Mouse (Mus musculus): ENCODE measurements around the gene Socs4.

Socs4 gene

DNA sequence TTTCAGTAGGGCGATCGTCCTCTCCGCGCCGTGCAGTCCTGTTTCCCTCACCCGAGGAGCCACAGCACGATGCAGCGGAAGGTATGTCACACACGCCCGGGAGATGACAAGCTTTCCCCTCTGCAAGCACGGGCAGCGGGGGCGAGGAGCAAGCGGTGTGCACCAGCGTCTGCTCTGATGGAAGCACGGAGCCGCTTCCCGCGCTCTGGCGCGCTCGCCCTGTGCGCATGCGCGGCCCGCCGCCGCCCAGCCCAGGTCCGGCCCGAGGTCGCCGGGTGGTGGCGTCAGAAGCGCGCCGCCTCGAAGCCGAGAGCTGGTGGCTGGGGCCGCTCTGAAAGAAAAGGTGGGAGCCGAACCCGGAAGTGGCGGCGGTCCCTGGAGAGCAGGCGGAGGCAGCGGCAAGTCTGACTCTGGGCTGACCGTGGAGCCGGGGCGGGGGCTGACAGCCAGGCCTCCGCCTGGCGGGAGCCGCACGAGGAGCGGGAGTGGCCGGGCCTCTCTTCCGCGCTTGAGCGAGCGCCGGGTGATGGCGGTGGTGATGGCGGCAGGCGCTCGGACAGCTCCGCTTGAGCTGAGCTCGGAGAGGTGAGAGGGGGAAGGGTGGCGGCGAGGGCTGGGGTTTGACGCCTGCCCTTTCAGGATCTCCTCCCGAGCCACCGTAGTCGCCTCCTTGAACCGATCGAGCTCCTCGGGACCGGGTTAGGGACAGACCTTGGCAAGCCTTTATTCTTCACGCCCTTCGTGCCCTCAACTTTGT lies at the start of gene Socs4, which contains the start of gene Wdhd1:
Socs4 (plus strand) TSS at position 295 of the 757 bp plus-strand sequence.
Wdhd1 (minus strand) TSS at position 221 of the 757 bp plus-strand sequence.
- peak; percentile 85 for DNase-seq (ENCODE audit: low read depth, low spot score)

DNA sequence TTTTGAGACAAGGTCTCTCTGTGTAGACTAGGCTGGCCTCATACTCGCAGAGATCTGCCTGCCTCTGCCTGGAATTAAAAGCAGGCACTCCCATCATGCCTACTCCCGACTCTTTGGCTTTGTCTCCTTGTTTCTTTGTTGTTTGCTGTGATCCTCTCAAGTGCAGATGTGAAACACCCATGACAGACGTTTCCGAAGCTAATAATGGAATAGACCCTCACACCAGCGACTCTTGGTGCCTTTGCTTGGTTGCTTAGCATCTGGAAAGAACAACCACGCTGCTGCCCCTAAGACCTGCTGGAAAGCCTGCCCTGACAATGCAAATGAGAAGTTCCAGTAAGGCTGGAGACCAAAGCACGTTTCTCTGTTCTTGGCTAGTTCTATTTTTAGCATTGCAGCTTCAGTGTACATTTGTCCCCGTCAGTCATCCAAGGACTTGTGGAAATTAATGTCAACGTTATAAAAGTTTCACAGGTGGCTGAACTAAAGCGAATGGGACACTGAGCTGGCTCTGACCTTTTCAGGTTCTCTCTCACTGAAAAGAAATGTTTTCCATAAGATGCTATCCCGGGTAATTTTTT lies 46.8 kb upstream of the Socs4 start:
- DNase-seq (ENCODE audit: low read depth, low spot score) = no peak

DNA sequence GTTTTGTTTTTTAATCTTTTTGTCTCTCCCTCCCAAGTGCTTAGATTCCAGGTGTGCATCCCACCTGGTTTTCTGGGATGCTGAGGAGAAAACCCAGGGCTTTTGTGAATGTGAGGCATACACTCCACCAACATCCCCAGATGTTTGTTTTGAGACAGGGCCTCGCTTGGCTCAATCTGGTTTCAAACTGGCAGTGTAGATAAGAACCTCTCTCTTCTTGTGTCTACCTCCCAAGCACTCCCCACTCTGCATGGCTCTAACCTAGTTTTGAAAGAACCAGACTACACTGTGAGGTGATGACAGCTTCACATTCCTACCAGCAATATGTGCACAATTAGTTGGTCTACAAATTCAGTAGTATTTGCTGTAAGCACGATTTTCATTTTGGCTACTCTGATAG lies 43.1 kb upstream of the Socs4 start:
- no peak for DNase-seq (ENCODE audit: low read depth, low spot score)

DNA sequence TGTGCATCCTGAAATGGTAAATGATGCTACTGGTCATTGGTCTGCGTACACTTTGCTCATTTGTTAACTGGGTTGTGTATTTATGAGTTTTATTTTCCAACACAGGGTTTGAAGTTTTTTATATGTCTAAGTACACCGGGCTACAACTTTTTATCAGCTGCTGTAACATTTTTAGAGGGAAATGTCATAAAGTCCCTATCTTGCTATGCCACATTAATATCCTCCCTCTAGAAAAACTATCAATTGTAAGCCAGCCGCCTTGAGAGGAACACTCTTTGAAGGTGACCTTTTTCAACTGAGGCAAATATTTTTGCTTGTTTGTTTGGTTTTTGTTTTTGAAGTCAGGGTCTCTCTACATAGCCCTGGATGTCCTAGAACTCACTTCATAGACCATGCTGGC lies 42.7 kb upstream of the Socs4 start:
- DNase-seq (ENCODE audit: low read depth, low spot score) = no peak

DNA sequence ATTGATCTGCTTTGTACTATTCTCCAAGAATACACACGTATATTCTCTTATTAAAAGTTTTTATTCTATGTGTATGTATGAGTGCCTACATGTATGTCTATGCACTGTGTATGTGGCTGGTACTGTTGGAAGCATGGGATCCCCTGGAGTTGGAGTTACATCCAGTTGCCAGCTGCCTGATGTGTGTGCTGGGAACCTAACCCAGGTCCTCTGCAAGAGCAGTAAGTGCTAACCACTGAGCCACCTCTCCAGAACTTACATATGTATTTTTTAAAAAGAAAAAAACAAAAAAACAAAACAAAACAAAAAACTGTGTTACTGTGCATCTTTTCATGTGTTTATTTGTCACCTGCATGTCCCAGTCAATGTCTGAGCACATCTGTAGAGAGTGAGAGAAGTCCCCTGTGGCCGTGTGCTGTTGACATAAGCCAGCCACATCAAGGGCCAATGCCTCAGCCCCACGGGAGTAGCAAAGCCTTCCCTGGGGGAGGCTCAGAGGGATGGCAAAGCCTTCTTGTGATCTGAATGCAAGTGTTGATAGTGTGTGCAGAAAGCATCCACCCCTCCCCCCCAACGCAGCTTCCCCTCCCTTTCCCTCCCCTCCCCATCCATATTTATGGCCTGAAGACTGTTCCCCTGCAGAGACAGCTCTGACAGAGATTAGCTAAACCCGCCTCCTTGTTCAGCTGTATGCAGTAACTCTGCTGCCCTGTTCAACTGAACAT lies 42.0 kb upstream of the Socs4 start:
- DNase-seq (ENCODE audit: low read depth, low spot score) = no peak

DNA sequence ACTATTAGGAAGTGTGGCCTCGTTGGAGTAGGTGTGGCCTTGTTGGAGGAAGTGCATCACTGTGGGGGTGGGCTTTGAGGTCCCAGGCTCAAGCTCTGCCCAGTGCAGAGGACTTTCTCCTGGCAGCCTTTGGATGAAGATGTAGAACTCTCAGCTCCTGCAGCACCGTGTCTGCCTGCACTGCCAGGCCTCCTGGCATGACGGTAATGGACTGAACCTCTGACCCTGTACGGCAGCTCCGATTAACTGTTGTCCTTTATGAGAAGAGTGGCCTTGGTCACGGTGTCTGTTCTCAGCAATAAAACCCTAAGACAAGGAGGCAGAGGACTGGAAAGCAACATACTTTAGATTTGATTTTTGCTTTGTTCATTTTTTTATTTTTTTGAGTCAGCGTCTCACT lies 40.2 kb upstream of the Socs4 start:
- no peak for DNase-seq (ENCODE audit: low read depth, low spot score)

DNA sequence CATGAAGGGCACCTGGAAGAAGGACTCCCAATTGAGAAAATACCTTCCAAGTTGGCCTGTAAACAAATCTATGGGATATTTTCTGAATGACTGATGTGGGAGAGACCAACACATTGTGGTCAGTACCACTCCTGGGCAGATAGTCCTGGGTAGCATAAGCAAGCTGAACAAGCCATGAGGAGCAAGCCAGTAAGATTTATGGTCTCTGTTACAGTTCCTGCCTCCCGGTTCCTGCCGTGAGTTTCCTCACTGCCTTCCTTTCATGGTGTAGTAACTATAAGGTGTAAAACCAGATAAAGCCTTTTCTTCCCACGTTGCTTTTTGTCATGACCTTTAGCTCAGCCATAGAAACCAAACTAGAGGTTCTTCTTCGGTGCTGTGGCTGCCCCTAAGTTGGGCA lies 39.4 kb upstream of the Socs4 start:
- DNase-seq (ENCODE audit: low read depth, low spot score) = no peak

DNA sequence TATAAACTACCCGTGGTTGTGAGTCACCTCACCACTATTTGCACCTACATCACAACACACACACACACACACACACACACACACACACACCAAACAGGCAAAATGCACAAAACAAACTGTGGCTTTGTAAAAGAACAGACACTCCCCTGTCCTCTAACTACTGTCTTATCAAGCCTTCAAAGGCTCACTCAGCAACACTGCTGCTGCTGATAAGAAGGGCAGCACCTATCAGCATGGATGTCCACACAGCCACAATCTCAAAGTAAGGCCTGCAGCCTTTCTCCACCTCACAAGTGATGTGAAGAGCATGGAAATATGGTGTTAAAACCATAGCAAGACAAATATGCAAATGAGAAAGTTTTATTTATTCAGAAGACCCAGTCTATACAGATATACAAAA lies 36.1 kb upstream of the Socs4 start:
- no peak for DNase-seq (ENCODE audit: low read depth, low spot score)

DNA sequence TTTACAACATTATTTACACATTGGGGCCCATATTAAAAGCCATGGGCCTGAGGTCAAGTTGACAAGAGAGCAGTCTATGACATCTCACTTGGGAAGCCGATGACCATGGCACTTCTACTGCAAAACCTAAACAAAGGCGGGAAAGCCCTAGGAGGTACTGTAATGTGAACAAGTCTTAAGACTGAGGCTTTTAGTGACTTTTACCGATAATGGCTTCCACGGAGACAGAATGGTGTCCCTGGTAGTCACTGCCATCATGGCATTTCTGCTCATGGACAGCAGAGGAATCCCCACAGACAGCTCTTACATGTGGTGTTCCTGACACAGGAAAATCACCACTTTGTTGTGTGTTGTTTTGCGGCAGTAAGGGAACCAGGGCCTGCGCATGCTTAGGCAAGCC lies 35.7 kb upstream of the Socs4 start:
- DNase-seq (ENCODE audit: low read depth, low spot score) = no peak

DNA sequence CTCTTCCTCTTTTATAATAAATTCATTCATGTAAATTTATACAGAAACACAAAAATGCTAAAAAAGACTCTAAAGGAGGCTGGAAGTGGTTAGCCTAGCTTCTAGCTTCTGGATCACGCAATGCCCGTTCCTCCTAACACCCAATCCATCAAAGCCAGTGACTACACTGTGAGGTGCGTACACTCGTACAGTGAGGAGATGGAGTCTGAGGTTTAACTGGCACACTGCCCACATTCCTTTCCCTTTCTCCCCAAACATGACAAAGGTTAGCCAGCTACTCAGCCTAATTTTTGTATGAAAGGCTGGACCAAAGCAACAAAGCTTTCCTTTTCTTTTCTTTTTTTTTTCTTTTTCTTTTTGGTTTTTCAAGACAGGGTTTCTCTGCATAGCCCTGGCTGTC lies 34.0 kb upstream of the Socs4 start:
- no peak for DNase-seq (ENCODE audit: low read depth, low spot score)

DNA sequence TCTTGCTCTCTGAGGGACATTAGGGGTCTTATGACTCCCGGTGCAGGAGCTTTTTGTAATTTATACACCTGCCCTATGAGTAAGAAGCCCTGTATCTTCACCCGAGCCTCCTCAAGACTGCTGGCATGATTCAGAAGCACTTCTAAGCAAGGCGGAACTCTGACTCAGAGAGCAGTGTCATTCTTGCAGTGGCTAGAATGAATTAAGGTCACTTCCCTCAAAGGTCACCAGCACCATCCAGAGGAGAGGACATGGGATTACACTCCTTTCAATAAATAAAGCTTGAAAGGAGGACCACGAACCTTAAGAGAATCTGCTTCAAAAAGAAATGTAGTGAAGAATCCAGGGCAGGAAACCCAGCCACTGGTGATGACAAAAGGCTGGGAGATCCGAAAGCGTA lies 26.9 kb upstream of the Socs4 start:
- DNase-seq (ENCODE audit: low read depth, low spot score) = no peak

DNA sequence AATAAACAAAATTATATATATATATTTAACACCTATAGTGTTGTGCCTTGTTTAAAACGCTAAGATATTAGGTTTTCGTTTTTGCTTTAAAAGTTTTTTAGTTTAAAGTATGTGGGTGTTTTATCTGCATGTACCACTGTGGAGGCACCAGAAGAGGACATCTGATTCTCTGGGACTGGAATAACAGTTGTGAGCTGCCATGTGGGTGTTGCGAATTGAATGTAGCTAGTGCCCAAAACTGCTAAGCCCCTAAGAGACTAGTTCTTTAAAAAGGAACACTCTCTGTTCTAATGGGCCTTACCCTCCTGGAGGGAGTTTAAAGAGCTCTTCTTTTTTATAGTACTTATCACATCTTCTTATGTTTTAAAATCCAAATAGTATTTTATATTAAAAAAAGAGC lies 11.9 kb upstream of the Socs4 start:
- DNase-seq (ENCODE audit: low read depth, low spot score) = no peak

DNA sequence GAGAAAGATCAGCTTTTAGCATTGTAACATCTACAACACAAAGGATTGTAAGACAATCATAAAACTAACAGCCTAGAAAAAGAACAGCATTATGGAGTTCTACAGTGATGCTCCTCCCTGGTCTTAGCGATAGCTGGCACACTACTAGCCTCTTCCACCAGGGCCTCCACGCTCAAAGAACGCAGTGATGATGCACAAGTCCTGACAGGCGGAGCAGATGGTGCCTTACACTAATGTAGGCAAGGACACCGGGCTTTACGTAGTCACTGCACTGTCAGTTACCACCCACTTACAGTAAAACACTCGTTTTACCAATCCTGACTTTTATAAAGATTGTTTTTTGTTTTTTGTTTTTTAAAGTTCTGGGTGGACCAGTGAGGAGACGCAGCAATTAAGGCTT lies 10.9 kb upstream of the Socs4 start:
- no peak for DNase-seq (ENCODE audit: low read depth, low spot score)

DNA sequence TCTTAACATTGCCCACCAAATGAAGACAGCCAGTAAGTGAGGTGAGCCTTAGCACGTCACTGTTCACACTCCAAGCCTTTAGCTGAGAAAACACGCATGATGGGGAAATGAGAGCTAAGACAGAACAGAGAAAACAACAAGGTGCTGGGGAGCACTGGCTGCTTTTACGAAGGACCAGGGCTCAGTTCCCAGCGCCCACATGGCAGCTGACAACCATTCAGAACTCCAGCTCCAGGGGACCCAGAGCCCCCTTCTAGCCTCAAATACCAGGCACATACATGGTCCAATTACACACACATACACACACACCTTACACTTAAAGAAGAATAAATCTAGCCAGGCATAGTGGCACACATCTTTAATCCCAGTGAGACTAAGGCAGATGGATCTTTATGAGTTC lies 7.7 kb upstream of the Socs4 start:
- DNase-seq (ENCODE audit: low read depth, low spot score) = no peak

DNA sequence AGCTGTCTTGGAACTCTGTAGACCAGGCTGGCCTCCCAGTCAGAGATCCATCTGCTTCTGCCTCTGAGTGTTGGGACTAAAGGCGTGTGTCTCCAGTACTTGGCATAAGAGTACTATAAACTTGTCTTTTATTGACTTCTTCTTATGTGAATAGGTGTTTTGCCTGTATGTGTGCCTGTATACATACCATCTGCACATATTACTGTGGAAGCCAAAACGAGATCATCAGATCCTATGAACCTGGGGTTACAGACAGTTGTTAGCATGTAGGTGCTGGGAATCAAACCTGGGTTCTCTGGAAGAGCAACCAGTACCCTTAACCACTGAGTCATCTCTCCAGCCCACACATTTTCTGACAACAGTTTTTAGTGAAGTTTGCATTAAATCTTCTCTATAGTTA lies 7.0 kb upstream of the Socs4 start:
- DNase-seq (ENCODE audit: low read depth, low spot score) = no peak

DNA sequence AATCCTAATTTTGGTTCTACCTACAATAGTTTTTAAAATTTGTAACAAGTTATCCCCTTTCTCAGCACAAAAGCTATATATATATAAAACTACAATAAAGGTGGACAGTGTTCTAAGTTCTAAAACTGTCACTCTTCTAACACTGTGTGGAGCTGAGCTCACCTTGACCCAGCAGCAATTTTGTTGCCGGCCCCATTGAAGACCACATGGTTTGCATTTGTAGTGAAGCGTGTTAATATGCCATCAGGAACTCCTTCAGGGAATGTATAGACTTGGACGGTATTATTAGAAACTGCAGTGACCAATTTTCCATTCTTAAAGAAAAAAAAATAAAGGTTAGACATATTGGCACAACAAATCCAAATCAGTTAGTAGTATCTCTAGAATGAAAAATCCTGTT lies 3.0 kb upstream of the Socs4 start:
- DNase-seq (ENCODE audit: low read depth, low spot score) = no peak

DNA sequence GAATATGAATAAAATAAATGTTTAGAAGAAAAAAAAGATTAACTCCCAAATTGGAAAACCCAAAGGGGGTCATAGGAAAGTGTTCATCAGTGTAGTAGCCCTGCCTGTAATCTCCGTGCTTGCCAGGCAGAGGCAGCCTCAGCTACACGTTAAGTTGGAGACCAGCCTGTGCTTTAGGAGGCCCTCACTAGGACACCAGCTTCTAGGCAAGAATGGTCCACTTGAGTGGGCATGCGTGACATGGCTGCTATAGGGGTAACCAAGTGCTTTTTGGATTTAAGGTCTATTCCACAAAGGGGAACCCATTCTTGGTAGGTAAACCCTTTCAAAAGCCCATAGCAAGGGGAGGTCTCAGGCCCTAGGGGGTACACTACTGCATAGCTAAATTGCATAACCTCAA lies 1.3 kb upstream of the Socs4 start:
- no peak for DNase-seq (ENCODE audit: low read depth, low spot score)

DNA sequence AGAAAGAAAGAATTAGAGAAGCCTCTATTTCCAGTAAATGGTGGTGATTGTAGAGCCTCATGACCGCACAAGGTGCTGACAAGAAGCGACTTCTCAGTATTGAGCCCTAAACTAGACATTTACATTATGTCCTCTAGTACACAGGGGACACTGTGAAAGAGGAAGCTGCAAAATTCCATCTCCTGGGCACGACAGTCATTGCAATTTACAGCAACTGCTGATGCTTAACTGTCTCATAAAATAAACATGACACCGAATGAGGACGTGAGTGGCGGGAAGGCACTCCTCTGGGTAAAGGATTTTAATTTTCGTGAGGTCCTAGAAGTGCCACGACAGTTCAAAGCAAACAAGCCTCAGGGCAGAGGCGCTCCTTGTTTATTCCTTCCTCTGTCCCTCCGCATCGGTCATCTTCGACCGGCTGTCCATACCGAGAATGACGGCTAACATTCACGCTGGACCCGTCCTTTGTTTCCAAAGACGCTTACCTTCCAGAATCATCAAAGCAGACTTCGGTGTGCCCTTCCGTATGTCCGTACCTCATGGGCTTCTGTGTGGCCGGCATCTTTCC lies 611 bp upstream of the Socs4 start:
- no peak for DNase-seq (ENCODE audit: low read depth, low spot score)

DNA sequence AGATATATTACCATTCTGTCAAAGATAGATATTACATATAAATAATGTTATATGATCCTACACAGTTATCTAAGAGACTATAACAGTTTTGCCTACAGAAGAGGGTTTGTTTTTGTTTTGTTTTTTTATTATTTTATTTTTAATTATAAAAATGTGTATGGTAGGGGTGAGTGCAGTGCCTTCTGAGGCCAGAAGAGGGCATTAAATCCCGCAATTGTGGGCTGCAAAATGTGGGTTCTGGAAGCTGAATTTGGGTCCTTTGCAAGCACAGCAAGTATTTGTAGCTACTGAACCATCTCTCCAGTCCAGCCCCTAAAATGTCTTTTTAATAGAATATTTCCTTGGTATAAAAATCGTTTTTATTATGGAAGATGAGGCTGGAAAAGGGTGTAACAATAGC lies 2.3 kb downstream of the Socs4 start:
- no peak for DNase-seq (ENCODE audit: low read depth, low spot score)

DNA sequence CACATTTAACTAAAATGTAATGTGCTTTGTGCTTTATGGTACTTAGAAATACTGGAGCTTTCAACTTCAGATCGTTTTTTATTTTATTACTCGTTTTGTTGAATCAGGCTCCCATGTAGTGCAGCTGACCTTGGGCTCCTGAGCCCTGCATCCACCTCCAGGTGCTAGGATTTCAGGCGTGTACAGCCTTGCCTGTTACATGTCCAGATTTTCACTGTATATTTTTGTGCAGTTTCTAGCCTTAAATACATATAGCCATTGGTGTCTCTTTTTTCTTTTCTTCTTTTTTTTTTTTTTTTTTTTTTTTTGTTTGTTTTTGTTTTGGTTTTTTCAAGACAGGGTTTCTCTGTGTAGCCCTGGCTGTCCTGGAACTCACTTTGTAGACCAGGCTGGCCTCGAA lies 4.8 kb downstream of the Socs4 start:
- no peak for DNase-seq (ENCODE audit: low read depth, low spot score)

DNA sequence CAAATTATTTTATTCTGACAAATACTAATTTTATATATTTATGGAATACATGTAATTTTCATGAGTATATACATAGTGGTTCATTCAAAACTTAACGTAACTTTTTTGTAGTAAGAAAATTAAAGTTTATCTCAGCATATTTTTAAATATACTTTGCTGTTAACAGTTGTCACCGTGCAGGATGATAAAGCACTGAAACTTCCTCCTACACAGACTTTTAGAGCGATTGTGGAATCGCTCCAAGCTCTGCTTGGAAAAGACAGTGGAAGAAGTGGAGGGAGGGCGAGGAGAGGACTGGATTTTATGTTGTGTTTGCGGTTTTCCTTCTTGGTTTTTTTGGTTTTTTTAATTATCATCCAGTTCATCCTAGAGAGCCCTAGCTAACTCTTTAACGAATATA lies 6.8 kb downstream of the Socs4 start:
- DNase-seq (ENCODE audit: low read depth, low spot score) = no peak

DNA sequence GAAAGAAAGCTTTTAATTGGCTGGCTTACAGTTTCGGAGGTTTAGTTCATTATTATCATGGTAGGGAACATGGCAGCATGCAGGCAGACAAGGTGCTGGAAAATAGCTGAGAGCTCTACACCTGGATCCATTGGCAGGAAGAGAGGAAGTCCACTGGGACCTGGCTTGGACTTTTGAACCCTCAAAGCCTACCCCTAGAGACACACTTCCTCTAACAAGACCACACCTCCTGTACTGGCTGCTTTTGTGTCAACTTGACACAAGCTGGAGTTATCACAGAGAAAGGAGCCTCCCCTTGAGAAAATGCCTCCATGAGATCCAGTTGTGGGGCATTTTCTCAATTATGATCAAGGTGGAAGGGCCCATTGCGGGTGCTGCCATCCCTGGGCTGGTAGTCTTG lies 8.5 kb downstream of the Socs4 start:
- DNase-seq (ENCODE audit: low read depth, low spot score) = no peak

DNA sequence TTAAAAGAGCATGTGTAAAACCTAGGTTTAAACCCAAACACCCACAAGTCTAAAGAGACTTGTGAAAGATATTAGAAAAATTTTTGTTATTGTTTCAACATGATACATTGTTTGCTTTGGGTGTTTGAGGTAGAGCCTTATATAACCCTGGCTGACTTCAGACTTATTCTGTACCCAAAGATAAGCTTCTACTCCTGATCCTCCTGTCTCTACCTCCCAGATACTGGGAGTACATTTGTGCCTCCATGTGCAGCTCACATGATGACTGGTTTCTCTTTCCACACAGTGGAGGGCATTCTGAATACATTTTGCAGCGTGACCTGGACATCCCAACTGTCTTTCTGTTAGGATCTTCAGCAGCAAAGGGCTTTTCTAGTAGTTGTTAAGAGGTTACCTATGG lies 9.5 kb downstream of the Socs4 start:
- DNase-seq (ENCODE audit: low read depth, low spot score) = no peak
